Mouse (Mus musculus) myocyte (in vitro differentiated cells): ENCODE data around the gene Mthfd2.

ENCODE experiments used
- CEBPB ChIP-seq: IDR thresholded peaks from 2 replicates; pipeline ENCODE4 v1.6.1; 2011; ENCODE audit warnings: mild to moderate bottlenecking, moderate library complexity; ENCODE audit not compliant: poor library complexity, insufficient read depth, severe bottlenecking
- E2F4 ChIP-seq: IDR thresholded peaks from one replicate; pipeline ENCODE4 v1.6.1; 2011; ENCODE audit warnings: mild to moderate bottlenecking, control low read depth, moderate library complexity; ENCODE audit not compliant: insufficient read depth
- MAX ChIP-seq: IDR thresholded peaks from one replicate; pipeline ENCODE4 v1.6.1; 2011; ENCODE audit warnings: low read depth, mild to moderate bottlenecking, control low read depth
- MYOD1 ChIP-seq, 3 experiments: IDR thresholded peaks; one replicate each; pipeline ENCODE4 v1.6.1; 2011; ENCODE audit warnings: control low read depth in 2 of 3, low read depth in 2 of 3, mild to moderate bottlenecking in 2 of 3, moderate library complexity in 1 of 3; ENCODE audit not compliant: insufficient read length in 2 of 3, control insufficient read depth in 1 of 3
- MYOG ChIP-seq, 3 experiments: IDR thresholded peaks; one replicate each; pipeline ENCODE4 v1.6.1; 2011; ENCODE audit warnings: control low read depth in 2 of 3, low read depth in 2 of 3, mild to moderate bottlenecking in 2 of 3; ENCODE audit not compliant: insufficient read length in 2 of 3, control insufficient read depth in 1 of 3, insufficient read depth in 1 of 3
- POLR2A ChIP-seq: IDR thresholded peaks from one replicate; pipeline ENCODE4 v1.6.1; 2011; ENCODE audit warnings: low read depth, mild to moderate bottlenecking, control low read depth, moderate library complexity; ENCODE audit not compliant: insufficient read length
- POLR2AphosphoS2 ChIP-seq: IDR thresholded peaks from one replicate; pipeline ENCODE4 v1.6.1; 2011; ENCODE audit warnings: low read depth, control low read depth; ENCODE audit not compliant: insufficient read length
- SRF ChIP-seq: IDR thresholded peaks from one replicate; pipeline ENCODE4 v1.6.1; 2011; ENCODE audit warnings: low read depth; ENCODE audit not compliant: control insufficient read depth, insufficient read length
- TCF12 ChIP-seq: IDR thresholded peaks from one replicate; pipeline ENCODE4 v1.6.1; 2011; ENCODE audit warnings: mild to moderate bottlenecking, control low read depth; ENCODE audit not compliant: poor library complexity, insufficient read depth, severe bottlenecking
- TCF3 ChIP-seq: IDR thresholded peaks from one replicate; pipeline ENCODE4 v1.6.1; 2011; ENCODE audit warnings: low read depth, control low read depth; ENCODE audit not compliant: insufficient read length

DNA sequence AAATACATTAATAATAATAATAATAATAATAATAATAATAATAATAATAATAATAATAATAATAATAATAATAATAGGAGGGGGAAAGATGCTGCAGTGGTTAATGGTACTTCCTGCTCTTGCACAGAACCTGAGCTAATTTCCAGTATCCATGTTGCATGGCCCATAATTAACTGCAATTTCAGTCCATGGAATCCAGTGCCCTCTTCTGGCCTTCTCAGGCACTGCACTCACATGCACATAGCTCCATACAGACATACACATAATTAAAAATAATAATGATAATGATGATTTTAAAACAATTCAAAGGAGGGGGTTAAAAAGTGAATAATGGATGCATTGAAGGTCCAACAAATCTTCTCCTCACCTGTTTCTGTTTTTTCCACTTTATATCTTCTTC lies 60.5 kb downstream of the Mthfd2 start:
- no peak for TF ChIP-seq POLR2A
- no peak for TF ChIP-seq TCF12
- no peak for TF ChIP-seq MAX
- TF ChIP-seq MYOD1 (IDR thresholded peaks at IDR 0.05; ENCODE audit: control insufficient read depth in 1 of 3, insufficient read length in 2 of 3, low read depth in 2 of 3) = no peak
- TF ChIP-seq SRF = no peak
- TF ChIP-seq POLR2AphosphoS2 = no peak
- no peak for TF ChIP-seq CEBPB
- no peak for TF ChIP-seq E2F4
- TF ChIP-seq MYOG (IDR thresholded peaks at IDR 0.05; ENCODE audit: control insufficient read depth in 1 of 3, insufficient read depth in 1 of 3, insufficient read length in 2 of 3, low read depth in 2 of 3) = no peak
- TF ChIP-seq TCF3 = no peak
